Mouse (Mus musculus): ENCODE results near the gene Rbbp6.

Rbbp6 gene

GRCm38 (mm10) chr7:122970864-122971420 lies 5.5 kb downstream of the Rbbp6 start:
- DNase-seq (ENCODE audit: low read depth): peak; percentile 35

- peak; percentile 37 for DNase-seq (ENCODE audit: low read depth)
Observed at GRCm38 (mm10) chr7:122972006-122972689, 6.7 kb downstream of the Rbbp6 start.

- DNase-seq (ENCODE audit: low read depth): no peak
Observed at GRCm38 (mm10) chr7:122979514-122979913, 14.0 kb downstream of the Rbbp6 start.

- no peak for DNase-seq (ENCODE audit: low read depth)
Observed at GRCm38 (mm10) chr7:122998189-122998588, 32.7 kb downstream of the Rbbp6 start.

GRCm38 (mm10) chr7:122999871-123000396 lies 34.4 kb downstream of the Rbbp6 start:
- no peak for DNase-seq (ENCODE audit: low read depth)

GRCm38 (mm10) chr7:123000796-123001195 lies 35.3 kb downstream of the Rbbp6 start:
- DNase-seq (ENCODE audit: low read depth): no peak

GRCm38 (mm10) chr7:123001341-123002027 lies 36.0 kb downstream of the Rbbp6 start:
- DNase-seq (ENCODE audit: low read depth): no peak

GRCm38 (mm10) chr7:123002028-123002410 lies 36.5 kb downstream of the Rbbp6 start:
- DNase-seq (ENCODE audit: low read depth): no peak

- no peak for DNase-seq (ENCODE audit: low read depth)
Observed at GRCm38 (mm10) chr7:123003207-123003606, 37.7 kb downstream of the Rbbp6 start.

- DNase-seq (ENCODE audit: low read depth): no peak
Observed at GRCm38 (mm10) chr7:123004442-123004841, 39.0 kb downstream of the Rbbp6 start.

- peak; percentile 36 for DNase-seq (ENCODE audit: low read depth)
Observed at GRCm38 (mm10) chr7:123006251-123006650, 40.8 kb downstream of the Rbbp6 start.

GRCm38 (mm10) chr7:123007743-123008142 lies 42.3 kb downstream of the Rbbp6 start:
- DNase-seq (ENCODE audit: low read depth): no peak

- DNase-seq (ENCODE audit: low read depth): no peak
Observed at GRCm38 (mm10) chr7:123013466-123013865, 48.0 kb downstream of the Rbbp6 start.

- no peak for DNase-seq (ENCODE audit: low read depth)
Observed at GRCm38 (mm10) chr7:123014729-123015128, 49.2 kb downstream of the Rbbp6 start.

GRCm38 (mm10) chr7:123017627-123018026 lies 52.1 kb downstream of the Rbbp6 start:
- peak; percentile 52 for DNase-seq (ENCODE audit: low read depth)

GRCm38 (mm10) chr7:123025123-123025522 lies 59.6 kb downstream of the Rbbp6 start:
- peak; percentile 65 for DNase-seq (ENCODE audit: low read depth)

- DNase-seq (ENCODE audit: low read depth): no peak
Observed at GRCm38 (mm10) chr7:123030295-123030694, 64.8 kb downstream of the Rbbp6 start.

GRCm38 (mm10) chr7:123030709-123031181 lies 65.3 kb downstream of the Rbbp6 start:
- no peak for DNase-seq (ENCODE audit: low read depth)

- no peak for DNase-seq (ENCODE audit: low read depth)
Observed at GRCm38 (mm10) chr7:123031211-123031743, 65.8 kb downstream of the Rbbp6 start.

- DNase-seq (ENCODE audit: low read depth): no peak
Observed at GRCm38 (mm10) chr7:123035314-123035713, 69.8 kb downstream of the Rbbp6 start.

GRCm38 (mm10) chr7:123039302-123039701 lies 73.8 kb downstream of the Rbbp6 start:
- DNase-seq (ENCODE audit: low read depth): peak; percentile 58

GRCm38 (mm10) chr7:123045146-123045545 lies 79.7 kb downstream of the Rbbp6 start:
- no peak for DNase-seq (ENCODE audit: low read depth)
